Mouse (Mus musculus): ENCODE results near the gene Tfb1m. TPM values are rescaled to one million over a fixed set of nuclear protein-coding genes. Genes with fewer than 3 reads are reported as not detected.
A peak's percentile ranks its signal among the peaks of the same experiment; 100 is the strongest.

Gene Tfb1m
- total RNA-seq, 4 experiments from 2014 or later = 10.4 to 12.6 (median 11.9) TPM

- no peak for DNase-seq (ENCODE audit: low spot score)
These were observed 43.3 kb downstream of the Tfb1m start for GRCm38 (mm10) chr17:3514316-3514715.

DNA sequence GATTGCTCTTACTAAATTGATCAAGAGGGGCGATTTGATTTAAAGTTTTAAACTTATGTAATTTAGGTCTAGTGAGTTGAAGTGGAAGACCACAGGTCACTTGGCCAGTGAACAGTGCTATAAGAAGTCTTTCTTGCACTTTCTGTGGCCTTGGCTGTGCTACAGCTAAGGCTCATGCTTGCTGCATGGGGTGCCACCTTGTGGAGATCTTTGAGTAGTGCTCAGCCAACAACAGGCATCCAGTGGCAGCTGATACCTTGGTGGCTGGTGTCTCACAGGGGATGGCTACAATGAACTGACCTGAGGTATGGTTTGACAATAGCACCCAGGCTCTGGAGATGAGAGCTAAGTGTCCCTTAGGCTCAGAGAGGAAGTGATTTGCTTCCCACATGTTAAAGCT, 47.7 kb downstream of the Tfb1m start:
- DNase-seq (ENCODE audit: low spot score) = peak; percentile 50

DNA sequence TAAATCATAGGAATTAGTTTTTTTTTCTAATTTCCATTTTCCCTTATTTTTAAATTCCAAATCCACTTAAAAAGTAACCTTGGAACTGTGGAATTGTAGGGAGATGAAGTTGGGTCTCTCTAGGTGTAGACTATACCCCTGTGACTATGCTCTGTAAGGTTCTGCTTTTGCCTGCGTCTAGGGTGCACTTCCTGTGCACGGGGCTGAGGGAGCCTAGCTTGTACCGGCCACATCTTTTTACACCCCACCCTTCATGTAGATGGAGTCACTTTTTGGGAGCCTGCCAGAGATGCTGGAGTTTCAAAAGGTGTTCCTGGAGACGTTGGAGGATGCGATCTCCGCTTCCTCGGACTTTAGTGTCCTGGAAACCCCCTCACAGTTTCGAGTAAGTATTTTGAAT, 51.1 kb downstream of the Tfb1m start:
- no peak for DNase-seq (ENCODE audit: low spot score)

DNA sequence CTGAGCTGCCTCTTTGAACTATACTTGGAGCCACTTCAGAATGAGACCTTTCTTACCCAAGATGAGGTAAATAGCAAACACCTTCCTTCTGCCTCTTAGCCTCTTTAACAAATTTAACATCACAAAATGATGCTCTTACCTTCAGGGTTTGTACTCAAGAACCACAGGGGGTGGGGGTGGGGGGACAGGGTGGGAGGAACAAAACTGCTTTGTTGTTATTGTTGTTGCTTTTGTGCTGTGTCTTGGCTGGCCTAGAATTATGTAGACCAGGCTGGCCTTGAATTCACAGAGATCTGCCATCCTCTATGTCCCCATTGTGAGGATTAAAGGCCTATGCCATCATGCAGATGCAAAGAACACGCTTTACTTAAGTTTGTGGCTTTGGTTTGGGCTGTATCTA, 51.9 kb downstream of the Tfb1m start:
- no peak for DNase-seq (ENCODE audit: low spot score)

GRCm38 (mm10) chr17:3500936-3501335, 56.6 kb downstream of the Tfb1m start:
- DNase-seq (ENCODE audit: low spot score) = no peak

DNA sequence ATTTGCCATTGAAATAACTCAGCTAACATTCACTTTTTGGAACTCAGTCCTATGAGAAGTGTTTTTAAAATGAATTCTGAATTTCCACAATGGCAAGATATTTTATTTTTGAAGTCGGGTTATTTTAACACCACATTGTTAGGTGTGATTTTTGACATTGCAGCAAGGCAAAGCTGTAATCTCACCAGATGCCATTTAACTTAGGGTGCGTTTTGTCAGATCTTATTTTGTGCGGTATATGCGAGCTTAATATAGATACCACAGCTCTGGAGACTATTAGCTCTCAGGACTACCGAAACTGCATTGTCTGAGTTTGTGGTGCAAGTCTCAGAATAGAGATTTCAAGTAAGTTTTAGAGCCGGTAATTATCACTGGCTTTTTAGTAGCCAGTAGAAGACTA, 57.5 kb downstream of the Tfb1m start:
- DNase-seq (ENCODE audit: low spot score) = no peak

DNA sequence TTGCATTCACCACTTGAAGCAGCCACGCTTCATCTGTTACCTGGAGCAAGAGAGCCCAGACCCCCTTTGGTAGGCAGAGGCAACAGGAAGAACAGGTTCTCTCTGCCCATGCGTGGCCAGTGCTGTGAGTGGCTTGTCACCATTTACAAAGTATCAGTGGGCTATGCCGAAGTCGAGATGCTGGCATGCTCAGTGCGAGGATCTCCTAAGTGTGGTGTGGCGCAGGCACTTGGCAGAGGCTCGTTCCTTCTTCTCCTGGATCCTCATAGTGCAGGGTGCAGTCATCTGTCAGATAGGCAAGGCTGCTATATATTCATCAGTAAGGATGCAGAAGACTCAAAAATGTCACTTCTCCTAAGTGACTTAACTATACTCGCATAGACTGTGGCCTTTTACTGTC, 58.1 kb downstream of the Tfb1m start:
- no peak for DNase-seq (ENCODE audit: low spot score)

- DNase-seq (ENCODE audit: low spot score) = no peak
These were observed 59.0 kb downstream of the Tfb1m start for GRCm38 (mm10) chr17:3498580-3498979.

- no peak for DNase-seq (ENCODE audit: low spot score)
These were observed 59.5 kb downstream of the Tfb1m start for GRCm38 (mm10) chr17:3498086-3498485.

DNA sequence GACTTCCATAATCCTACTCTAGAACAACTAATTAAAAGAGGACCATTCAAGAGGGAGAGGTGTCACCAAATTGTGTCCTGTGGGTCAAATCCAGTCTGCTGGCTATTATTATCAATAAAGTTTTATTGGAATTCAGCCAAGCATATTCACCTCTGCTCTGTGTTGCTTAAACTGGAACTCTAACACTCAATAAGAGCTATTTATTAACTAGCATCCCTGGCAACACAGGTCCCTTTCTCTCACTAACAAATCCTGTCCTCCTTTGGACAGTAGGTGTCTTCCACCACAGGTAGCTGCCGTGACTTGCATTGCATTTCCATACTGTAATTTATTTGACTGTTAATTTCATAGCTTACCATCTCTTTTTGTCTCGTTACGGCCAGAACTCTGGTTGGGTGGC, 61.5 kb downstream of the Tfb1m start:
- no peak for DNase-seq (ENCODE audit: low spot score)

GRCm38 (mm10) chr17:3495576-3495975, 62.0 kb downstream of the Tfb1m start:
- DNase-seq (ENCODE audit: low spot score) = no peak

- DNase-seq (ENCODE audit: low spot score) = no peak
These were observed 65.9 kb downstream of the Tfb1m start for GRCm38 (mm10) chr17:3491667-3492066.

DNA sequence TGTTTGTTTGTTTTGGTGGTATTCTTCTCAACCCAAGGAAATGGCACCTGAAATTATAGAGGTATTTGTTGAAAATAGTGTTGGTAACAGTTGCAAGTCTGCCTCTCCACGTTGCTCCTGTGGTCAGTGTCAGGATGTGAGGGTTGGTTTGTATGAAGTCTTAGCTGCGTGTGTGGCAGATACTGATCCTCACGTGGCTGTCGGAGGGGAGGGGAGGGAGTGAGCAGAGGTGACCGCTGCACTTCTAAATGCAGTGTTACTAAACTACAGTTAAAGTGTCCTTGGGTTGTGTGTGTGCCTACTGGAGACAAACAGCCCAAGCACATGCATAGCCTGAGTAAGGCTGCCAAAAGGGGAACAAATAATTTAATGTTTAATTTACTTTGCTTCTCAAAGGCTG, 66.5 kb downstream of the Tfb1m start:
- DNase-seq (ENCODE audit: low spot score) = no peak

DNA sequence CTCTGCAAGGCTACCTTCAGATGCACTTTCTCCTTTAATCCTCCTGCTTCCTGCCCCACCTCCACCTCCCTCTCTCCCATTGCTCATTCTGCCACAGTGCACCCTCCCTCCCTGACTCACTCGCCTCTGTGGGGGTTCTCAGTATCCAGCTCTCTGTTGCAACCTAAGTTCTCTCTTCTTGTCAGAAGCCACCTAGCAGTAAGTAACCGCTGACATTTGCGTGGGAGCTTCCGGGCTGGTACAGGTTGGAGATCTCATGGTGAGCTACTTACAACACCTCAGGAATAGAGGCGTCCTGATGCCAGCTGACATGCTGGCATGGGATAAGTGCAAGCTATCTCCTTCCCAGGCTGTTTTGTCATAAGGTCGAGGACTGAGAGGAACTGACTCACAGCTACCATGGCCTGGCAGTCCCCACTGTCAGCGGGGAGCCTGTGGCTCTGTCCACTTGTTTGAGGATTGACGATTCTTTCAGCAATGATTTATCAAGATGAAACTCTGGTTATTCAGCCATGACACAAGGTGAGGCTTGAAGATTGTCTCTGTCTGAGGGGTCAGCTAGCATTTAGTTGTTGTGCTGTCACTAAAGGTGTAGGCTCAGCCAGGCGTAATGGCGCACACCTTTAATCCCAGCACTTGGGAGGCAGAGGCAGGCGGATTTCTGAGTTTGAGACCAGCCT, 67.2 kb downstream of the Tfb1m start:
- DNase-seq (ENCODE audit: low spot score) = no peak

GRCm38 (mm10) chr17:3487721-3488601, 69.6 kb downstream of the Tfb1m start:
- no peak for DNase-seq (ENCODE audit: low spot score)

DNA sequence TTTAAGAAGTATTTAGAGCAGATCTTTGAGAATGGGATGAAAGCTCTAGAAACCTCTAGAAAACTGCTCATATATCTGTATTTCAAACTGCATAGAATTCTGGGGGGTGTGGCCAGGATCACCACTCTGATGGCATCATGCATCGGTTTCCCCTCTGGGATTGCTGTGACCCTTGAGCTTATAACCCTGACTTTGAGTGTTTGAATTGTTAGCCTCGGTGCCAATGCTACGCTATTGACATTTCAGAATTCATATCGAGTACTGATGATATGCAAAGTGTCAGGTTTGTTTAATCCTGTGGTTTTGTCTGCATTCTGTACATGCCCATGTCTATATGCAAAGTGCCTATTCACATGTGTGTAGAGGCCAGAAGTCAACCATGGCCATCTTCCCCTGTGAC, 70.4 kb downstream of the Tfb1m start:
- no peak for DNase-seq (ENCODE audit: low spot score)

- no peak for DNase-seq (ENCODE audit: low spot score)
These were observed 71.7 kb downstream of the Tfb1m start for GRCm38 (mm10) chr17:3485851-3486250.

GRCm38 (mm10) chr17:3483091-3483490, 74.5 kb downstream of the Tfb1m start:
- no peak for DNase-seq (ENCODE audit: low spot score)

DNA sequence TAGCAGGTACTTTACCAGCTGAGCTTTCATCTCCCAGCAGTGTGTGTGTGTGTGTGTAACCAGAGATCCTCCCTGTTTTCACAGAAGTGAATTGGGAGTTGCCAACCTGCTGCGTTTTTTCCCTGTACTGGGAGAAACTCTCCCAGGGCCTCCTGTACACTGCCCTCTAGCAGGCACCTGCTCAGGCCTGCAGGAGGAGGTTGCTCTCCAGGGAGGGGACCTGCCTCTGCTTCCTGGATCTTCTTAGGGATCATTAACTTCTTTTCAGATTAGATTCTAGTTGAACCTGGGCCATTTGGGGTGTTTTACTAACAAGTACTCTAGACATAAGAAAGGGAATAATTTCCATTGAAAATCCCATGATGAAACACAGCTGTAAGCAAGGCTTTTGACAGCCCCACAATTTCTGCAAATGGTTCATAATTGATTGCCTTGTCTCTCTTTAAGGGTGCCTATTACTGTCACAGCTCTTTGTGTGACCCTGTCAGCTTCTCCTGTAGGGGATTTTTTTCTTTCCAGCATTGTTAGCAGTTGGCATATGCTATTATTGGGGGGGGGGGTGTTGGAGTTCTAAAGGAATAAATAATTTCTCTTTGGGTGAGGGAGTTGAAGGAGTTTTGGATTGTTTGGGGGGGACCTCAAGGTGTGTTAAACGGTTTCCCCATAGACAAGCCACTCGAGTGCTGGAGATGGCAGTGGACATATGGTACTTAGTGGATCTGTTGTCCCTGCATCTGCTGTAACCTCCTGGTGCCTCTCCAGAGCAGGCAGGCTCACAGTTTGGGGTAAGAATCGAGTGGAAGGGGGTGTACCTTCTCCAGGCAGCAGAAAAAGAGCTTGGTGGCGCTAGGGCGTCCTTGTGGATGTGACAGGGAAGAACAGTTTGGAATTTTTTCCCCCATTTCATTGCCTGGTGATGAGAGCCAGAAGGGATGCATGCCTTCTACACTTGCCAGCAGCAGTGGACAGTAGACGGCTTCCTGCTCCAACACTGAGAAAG, 75.7 kb downstream of the Tfb1m start:
- no peak for DNase-seq (ENCODE audit: low spot score)

- DNase-seq (ENCODE audit: low spot score) = no peak
These were observed 81.0 kb downstream of the Tfb1m start for GRCm38 (mm10) chr17:3476546-3476945.

GRCm38 (mm10) chr17:3472018-3472417, 85.6 kb downstream of the Tfb1m start:
- DNase-seq (ENCODE audit: low spot score) = no peak

Measured in heart, adult 8-10 months (tissue).